Mouse (Mus musculus): ENCODE measurements around the gene Ddx50. TPM values are rescaled to one million over a fixed set of nuclear protein-coding genes. Genes with fewer than 3 reads are reported as not detected.
"Not testable (repeated sequence)": the region's sequence is repeated elsewhere in the genome, so short reads cannot be mapped to it uniquely, and the experiment has no call there.

The Ddx50 gene
- polyA plus RNA-seq, 1 experiment from 2014 or later = 94.5 TPM

- Histone ChIP-seq H3K4me3 (ENCODE audit: low read length) (no peak overlapping the region), H3K4me2 (ENCODE audit: low read depth, low read length) (no peak overlapping the region), H3K27me3 (replicated peaks; ENCODE audit: control insufficient read depth, insufficient read depth, low read length) (no peaks in the 10 kb centered on the region), H3K9ac (ENCODE audit: low read depth, low read length) (no peak overlapping the region), H3K36me3 (ENCODE audit: control insufficient read depth, insufficient read depth, low read length) (peaks cover 39% of the 10 kb centered on the region), H3K27ac (ENCODE audit: low read length) (no peak overlapping the region), H3K4me1 (ENCODE audit: control insufficient read depth, insufficient read depth, low read length) (no peaks in the 10 kb centered on the region), H3K9me3 (ENCODE audit: control insufficient read depth, low read length) (no peaks in the 10 kb centered on the region)
- whole genome bisulfite sequencing = 79% methylated on average over 1 of the region's 1 CpGs
- no peak for ATAC-seq
Observed at GRCm38 (mm10) chr10:62583245-62583644, 67.8 kb downstream of the Ddx50 start.

GRCm38 (mm10) chr10:62582701-62583100, 68.3 kb downstream of the Ddx50 start:
- Histone ChIP-seq H3K36me3 (ENCODE audit: control insufficient read depth, insufficient read depth, low read length) (peaks cover 39% of the 10 kb centered on the region), H3K4me2 (ENCODE audit: low read depth, low read length) (no peak overlapping the region), H3K27me3 (replicated peaks; ENCODE audit: control insufficient read depth, insufficient read depth, low read length) (no peaks in the 10 kb centered on the region), H3K9ac (ENCODE audit: low read depth, low read length) (no peak overlapping the region), H3K4me3 (ENCODE audit: low read length) (no peak overlapping the region), H3K27ac (ENCODE audit: low read length) (no peak overlapping the region), H3K4me1 (ENCODE audit: control insufficient read depth, insufficient read depth, low read length) (peaks cover under 1% of the 10 kb centered on the region), H3K9me3 (ENCODE audit: control insufficient read depth, low read length) (no peaks in the 10 kb centered on the region)
- 77% methylated on average over 7 of the region's 7 CpGs for WGBS
- ATAC-seq = no peak

GRCm38 (mm10) chr10:62582263-62582662, 68.8 kb downstream of the Ddx50 start:
- no peak overlapping the region for H3K27ac ChIP-seq (ENCODE audit: low read length)
- H3K4me3 ChIP-seq (ENCODE audit: low read length) = no peak overlapping the region
- peaks cover 39% of the 10 kb centered on the region for H3K36me3 ChIP-seq (ENCODE audit: control insufficient read depth, insufficient read depth, low read length)
- 87% methylated on average over 17 of the region's 17 CpGs for WGBS
- H3K4me2 ChIP-seq (ENCODE audit: low read depth, low read length) = no peak overlapping the region
- ATAC-seq = no peak
- H3K9me3 ChIP-seq (ENCODE audit: control insufficient read depth, low read length) = no peaks in the 10 kb centered on the region
- H3K9ac ChIP-seq (ENCODE audit: low read depth, low read length) = no peak overlapping the region
- H3K4me1 ChIP-seq (ENCODE audit: control insufficient read depth, insufficient read depth, low read length) = peaks cover 5% of the 10 kb centered on the region
- H3K27me3 ChIP-seq (replicated peaks; ENCODE audit: control insufficient read depth, insufficient read depth, low read length) = no peaks in the 10 kb centered on the region

GRCm38 (mm10) chr10:62579129-62579528, 71.9 kb downstream of the Ddx50 start:
- H3K27ac ChIP-seq (ENCODE audit: low read length); ATAC-seq: not testable (repeated sequence)
- WGBS = 92% methylated on average over 12 of the region's 13 CpGs

GRCm38 (mm10) chr10:62578338-62579100, 72.5 kb downstream of the Ddx50 start, which contains the start of gene Kif1bp:
TSS of gene Kif1bp (minus strand) at chr10:62578457.
- H3K9ac ChIP-seq (ENCODE audit: low read depth, low read length) = peak within 1 kb of the TSS; percentile 88
- H3K9me3 ChIP-seq (ENCODE audit: control insufficient read depth, low read length) = no peaks in the 10 kb centered on the region
- 6% methylated on average over 33 of the region's 33 CpGs for WGBS
- no peaks in the 10 kb centered on the region for H3K27me3 ChIP-seq (replicated peaks; ENCODE audit: control insufficient read depth, insufficient read depth, low read length)
- H3K4me2 ChIP-seq (ENCODE audit: low read depth, low read length) = peak within 1 kb of the TSS; percentile 89
- H3K36me3 ChIP-seq (ENCODE audit: control insufficient read depth, insufficient read depth, low read length) = peaks cover 19% of the 10 kb centered on the region
- H3K4me3 ChIP-seq (ENCODE audit: low read length) = peak within 1 kb of the TSS; percentile 93
- H3K4me1 ChIP-seq (ENCODE audit: control insufficient read depth, insufficient read depth, low read length) = peaks cover 9% of the 10 kb centered on the region
- peak within 1 kb of the TSS; percentile 67 for H3K27ac ChIP-seq (ENCODE audit: low read length)
- peak; percentile 99 for ATAC-seq

More at GRCm38 (mm10) chr10:62579129-62579528, 71.9 kb downstream of the Ddx50 start:
- peaks cover 24% of the 10 kb centered on the region for H3K36me3 ChIP-seq (ENCODE audit: control insufficient read depth, insufficient read depth, low read length)
- H3K4me3 ChIP-seq (ENCODE audit: low read length); H3K4me2 ChIP-seq (ENCODE audit: low read depth, low read length); H3K9me3 ChIP-seq (ENCODE audit: control insufficient read depth, low read length); H3K4me1 ChIP-seq (ENCODE audit: control insufficient read depth, insufficient read depth, low read length); H3K9ac ChIP-seq (ENCODE audit: low read depth, low read length); H3K27me3 ChIP-seq (replicated peaks; ENCODE audit: control insufficient read depth, insufficient read depth, low read length): not testable (repeated sequence)

GRCm38 (mm10) chr10:62577673-62578337, 73.2 kb downstream of the Ddx50 start:
- Histone ChIP-seq H3K9me3 (ENCODE audit: control insufficient read depth, low read length) (no peaks in the 10 kb centered on the region), H3K4me2 (ENCODE audit: low read depth, low read length) (peak overlapping the region; percentile 89), H3K36me3 (ENCODE audit: control insufficient read depth, insufficient read depth, low read length) (peaks cover 13% of the 10 kb centered on the region), H3K27me3 (replicated peaks; ENCODE audit: control insufficient read depth, insufficient read depth, low read length) (no peaks in the 10 kb centered on the region), H3K4me1 (ENCODE audit: control insufficient read depth, insufficient read depth, low read length) (peaks cover 9% of the 10 kb centered on the region), H3K27ac (ENCODE audit: low read length) (peak overlapping the region; percentile 67), H3K9ac (ENCODE audit: low read depth, low read length) (peak overlapping the region; percentile 88), H3K4me3 (ENCODE audit: low read length) (peak overlapping the region; percentile 93)
- ATAC-seq = peak; percentile 87
- WGBS = under 1% methylated on average over 54 of the region's 54 CpGs

- Histone ChIP-seq H3K9me3 (ENCODE audit: control insufficient read depth, low read length) (no peaks in the 10 kb centered on the region), H3K36me3 (ENCODE audit: control insufficient read depth, insufficient read depth, low read length) (0 out of 2 replicates have a peak, but pooled peaks cover 3% of the 10 kb centered on the region), H3K4me3 (ENCODE audit: low read length) (no peak overlapping the region), H3K4me1 (ENCODE audit: control insufficient read depth, insufficient read depth, low read length) (peaks cover 9% of the 10 kb centered on the region), H3K27me3 (replicated peaks; ENCODE audit: control insufficient read depth, insufficient read depth, low read length) (no peaks in the 10 kb centered on the region), H3K4me2 (ENCODE audit: low read depth, low read length) (no peak overlapping the region), H3K27ac (ENCODE audit: low read length) (no peak overlapping the region), H3K9ac (ENCODE audit: low read depth, low read length) (no peak overlapping the region)
- 95% methylated on average over 13 of the region's 13 CpGs for WGBS
- no peak for ATAC-seq
Observed at GRCm38 (mm10) chr10:62575001-62575400, 76.0 kb downstream of the Ddx50 start.

GRCm38 (mm10) chr10:62570126-62570871, 80.7 kb downstream of the Ddx50 start:
- H3K4me3 ChIP-seq (ENCODE audit: low read length) = no peak overlapping the region
- H3K27me3 ChIP-seq (replicated peaks; ENCODE audit: control insufficient read depth, insufficient read depth, low read length) = no peaks in the 10 kb centered on the region
- no peak overlapping the region for H3K27ac ChIP-seq (ENCODE audit: low read length)
- peak; percentile 79 for ATAC-seq
- no peaks in the 10 kb centered on the region for H3K9me3 ChIP-seq (ENCODE audit: control insufficient read depth, low read length)
- WGBS = 88% methylated on average over 7 of the region's 7 CpGs
- peaks cover 14% of the 10 kb centered on the region for H3K36me3 ChIP-seq (ENCODE audit: control insufficient read depth, insufficient read depth, low read length)
- no peaks in the 10 kb centered on the region for H3K4me1 ChIP-seq (ENCODE audit: control insufficient read depth, insufficient read depth, low read length)
- no peak overlapping the region for H3K9ac ChIP-seq (ENCODE audit: low read depth, low read length)
- H3K4me2 ChIP-seq (ENCODE audit: low read depth, low read length) = no peak overlapping the region

- no peak overlapping the region for H3K4me2 ChIP-seq (ENCODE audit: low read depth, low read length)
- no peaks in the 10 kb centered on the region for H3K9me3 ChIP-seq (ENCODE audit: control insufficient read depth, low read length)
- no peak overlapping the region for H3K27ac ChIP-seq (ENCODE audit: low read length)
- ATAC-seq = no peak
- H3K27me3 ChIP-seq (replicated peaks; ENCODE audit: control insufficient read depth, insufficient read depth, low read length) = no peaks in the 10 kb centered on the region
- peaks cover 18% of the 10 kb centered on the region for H3K36me3 ChIP-seq (ENCODE audit: control insufficient read depth, insufficient read depth, low read length)
- no peak overlapping the region for H3K4me3 ChIP-seq (ENCODE audit: low read length)
- H3K9ac ChIP-seq (ENCODE audit: low read depth, low read length) = no peak overlapping the region
- WGBS = 85% methylated on average over 4 of the region's 4 CpGs
- no peaks in the 10 kb centered on the region for H3K4me1 ChIP-seq (ENCODE audit: control insufficient read depth, insufficient read depth, low read length)
Observed at GRCm38 (mm10) chr10:62568861-62569260, 82.2 kb downstream of the Ddx50 start.

Measured in intestine, embryonic 16.5 days (tissue).